Mouse (Mus musculus) lung, embryonic 14.5 days (tissue): Measurements from ENCODE around the gene Psmd9. TPM values are rescaled to one million over a fixed set of nuclear protein-coding genes. Genes with fewer than 3 reads are reported as not detected.

Experiments
- ATAC-seq: fragments of 200-750 bp; cut with Nextera tagmentation; 2 replicates; pipeline ENCODE4 v1.8.0; 2017; ENCODE audit warnings: mild to moderate bottlenecking, moderate TSS enrichment, moderate library complexity; ENCODE audit not compliant: insufficient read depth
- DNase-seq: peaks from one replicate; pipeline ENCODE4 v3.0.0-alpha.2; 2015
- H3K27ac ChIP-seq: fragments of 300-500 bp; sonication (generic); 2 replicates; pipeline ENCODE4 v1.5.1; 2014; ENCODE audit warnings: low read depth, mild to moderate bottlenecking, moderate library complexity
- H3K27me3 ChIP-seq: fragments of 300-500 bp; sonication (generic); 2 replicates; pipeline ENCODE4 v1.6.1; 2014; ENCODE audit warnings: low read length, control low read depth; ENCODE audit not compliant: insufficient read depth
- H3K36me3 ChIP-seq: fragments of 300-500 bp; sonication (generic); 2 replicates; pipeline ENCODE4 v1.6.1; 2014; ENCODE audit warnings: control low read depth; ENCODE audit not compliant: insufficient read depth
- H3K4me1 ChIP-seq: fragments of 300-500 bp; sonication (generic); 2 replicates; pipeline ENCODE4 v1.6.1; 2014; ENCODE audit warnings: antibody characterized with exemption, control low read depth; ENCODE audit not compliant: insufficient read depth
- H3K4me2 ChIP-seq: fragments of 300-500 bp; sonication (generic); 2 replicates; pipeline ENCODE4 v1.6.1; 2014; ENCODE audit warnings: mild to moderate bottlenecking
- H3K4me3 ChIP-seq: fragments of 300-500 bp; sonication (generic); 2 replicates; pipeline ENCODE4 v1.5.1; 2014; ENCODE audit warnings: low read depth, low read length
- H3K9ac ChIP-seq: fragments of 300-500 bp; sonication (generic); 2 replicates; pipeline ENCODE4 v1.6.1; 2014
- H3K9me3 ChIP-seq: fragments of 300-500 bp; sonication (generic); 2 replicates; pipeline ENCODE4 v1.6.1; 2016; ENCODE audit warnings: low read depth, low read length, control low read depth
- CTCF ChIP-seq: IDR thresholded peaks from 2 replicates; pipeline ENCODE4 v1.5.1; 2016; ENCODE audit warnings: antibody characterized with exemption, low read depth
- WGBS: fragments of 180-500 bp; shearing (Covaris S2); extraction: QIAGEN DNeasy Blood & Tissue Kit; methylation state at CpG from one replicate; pipeline ENCODE4 v1.1.7; 2014; 5-methylcytosine and 5-hydroxymethylcytosine counted together
- polyA plus RNA-seq: library from polyadenylated mRNA; unstranded; fragments of >200 nt; fragmentation: Nextera tagmentation; extraction: Ambion mirVana; gene quantifications from 2 replicates; pipeline ENCODE4 v1.2.1, GENCODE M21; 2014

Psmd9 gene
- polyA plus RNA-seq, 1 experiment from 2014 or later: 81.7 TPM

- peaks cover 44% of the 10 kb centered on the region for H3K4me1 ChIP-seq
- peaks cover 17% of the 10 kb centered on the region; the same call in 1 of the 2 replicates for H3K36me3 ChIP-seq
- H3K27ac ChIP-seq: peak overlapping the region; percentile 100
- DNase-seq (peak; percentile 92), ATAC-seq (0 out of 2 replicates have a peak, but pooled peaks have one; percentile 5)
- peak overlapping the region; percentile 100 for H3K4me2 ChIP-seq
- peak overlapping the region; percentile 99 for H3K9ac ChIP-seq
- H3K4me3 ChIP-seq: peak overlapping the region; percentile 92
- 3% methylated on average over 20 of the region's 20 CpGs for WGBS
- no peaks in the 10 kb centered on the region for H3K27me3 ChIP-seq
- TF ChIP-seq CTCF: no peak
- H3K9me3 ChIP-seq: no peaks in the 10 kb centered on the region
Observed at GRCm38 (mm10) chr5:123137044-123137909, 31.9 kb upstream of the Psmd9 start.

DNA sequence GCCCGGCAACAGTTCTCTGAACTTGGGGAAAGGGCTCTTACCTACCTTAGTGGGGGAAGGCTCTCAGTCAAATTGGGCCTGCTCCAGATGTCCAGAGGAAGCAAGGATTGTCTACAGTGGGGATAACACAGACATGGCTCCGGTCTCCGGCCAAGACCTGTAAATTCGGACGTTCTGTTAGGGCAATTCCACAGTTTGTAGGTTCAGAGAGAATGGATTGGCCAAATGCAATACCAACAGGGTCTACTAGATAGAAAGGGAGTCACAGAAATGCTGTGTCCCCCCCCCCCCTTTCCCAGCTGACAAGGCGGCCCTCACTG lies 31.3 kb upstream of the Psmd9 start:
- peaks cover 44% of the 10 kb centered on the region for H3K4me1 ChIP-seq

GRCm38 (mm10) chr5:123138230-123138911 lies 30.8 kb upstream of the Psmd9 start:
- peak overlapping the region; percentile 100 for H3K4me2 ChIP-seq
- TF ChIP-seq CTCF: peak; percentile 41
- no peaks in the 10 kb centered on the region for H3K27me3 ChIP-seq
- DNase-seq (peak; percentile 84), ATAC-seq (peak; percentile 38)
- peak overlapping the region; percentile 99 for H3K9ac ChIP-seq
- peak overlapping the region; percentile 100 for H3K27ac ChIP-seq
- peak overlapping the region; percentile 92 for H3K4me3 ChIP-seq
- H3K9me3 ChIP-seq: no peaks in the 10 kb centered on the region
- peaks cover 17% of the 10 kb centered on the region; the same call in 1 of the 2 replicates for H3K36me3 ChIP-seq
- WGBS: under 1% methylated on average over 40 of the region's 40 CpGs
- peaks cover 41% of the 10 kb centered on the region for H3K4me1 ChIP-seq

More for the DNA sequence above, 31.3 kb upstream of the Psmd9 start:
- Histone ChIP-seq H3K4me2 (peak overlapping the region; percentile 100), H3K36me3 (peaks cover 17% of the 10 kb centered on the region; the same call in 1 of the 2 replicates), H3K9me3 (no peaks in the 10 kb centered on the region), H3K27me3 (no peaks in the 10 kb centered on the region), H3K27ac (peak overlapping the region; percentile 100), H3K4me3 (peak overlapping the region; percentile 92), H3K9ac (peak overlapping the region; percentile 99)
- DNase-seq: no peak
- no peak for ATAC-seq
- 2% methylated on average over 6 of the region's 6 CpGs for whole genome bisulfite sequencing
- TF ChIP-seq CTCF: no peak

DNA sequence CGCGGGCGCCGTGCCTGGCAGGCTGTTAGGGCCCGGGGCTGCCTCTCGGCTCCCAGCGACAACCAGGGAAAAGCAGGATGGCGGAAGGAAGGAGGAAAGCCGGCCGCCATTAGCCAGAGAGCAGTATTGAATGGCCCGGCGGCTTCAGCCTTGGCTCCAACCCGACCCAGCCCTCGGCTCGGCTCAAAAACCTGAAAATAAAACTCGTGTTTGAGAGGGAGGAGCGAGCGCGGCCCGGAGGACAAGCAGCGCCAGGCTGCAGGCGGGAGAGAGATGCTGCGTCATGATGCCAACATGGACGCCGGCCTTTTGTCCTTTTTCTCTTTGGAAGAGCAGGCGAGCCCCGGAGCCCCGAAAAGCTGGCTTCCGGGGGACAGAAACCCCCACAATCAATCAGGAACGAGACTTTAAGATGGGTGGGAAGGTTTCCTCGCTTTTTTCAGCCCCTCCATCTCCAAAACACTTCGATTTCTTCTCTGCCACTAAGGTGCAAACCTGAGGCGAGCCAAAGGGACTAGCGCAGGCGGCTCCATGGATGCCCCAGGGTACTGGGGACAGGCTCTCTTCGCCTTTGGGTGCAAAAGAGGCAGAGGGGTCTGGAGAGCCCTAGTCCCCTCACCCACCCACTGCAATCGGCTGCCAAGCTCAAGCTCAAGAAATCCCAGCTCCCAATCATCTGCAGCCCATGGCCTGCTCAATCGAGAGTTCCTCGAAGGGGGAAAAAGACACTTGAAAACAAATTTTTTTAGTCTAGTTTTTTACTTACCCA lies 30.1 kb upstream of the Psmd9 start:
- H3K9me3 ChIP-seq: no peaks in the 10 kb centered on the region
- H3K27ac ChIP-seq: peak overlapping the region; percentile 100
- peaks cover 37% of the 10 kb centered on the region for H3K4me1 ChIP-seq
- peak overlapping the region; percentile 99 for H3K9ac ChIP-seq
- no peak for ATAC-seq
- H3K4me2 ChIP-seq: peak overlapping the region; percentile 100
- DNase-seq: peak; percentile 88
- no peak for TF ChIP-seq CTCF
- H3K4me3 ChIP-seq: peak overlapping the region; percentile 92
- no peaks in the 10 kb centered on the region for H3K27me3 ChIP-seq
- whole genome bisulfite sequencing: 1% methylated on average over 39 of the region's 39 CpGs
- peaks cover 12% of the 10 kb centered on the region; the same call in 1 of the 2 replicates for H3K36me3 ChIP-seq

GRCm38 (mm10) chr5:123139722-123140627 lies 29.2 kb upstream of the Psmd9 start:
- Histone ChIP-seq H3K4me2 (peak overlapping the region; percentile 100), H3K4me1 (peaks cover 37% of the 10 kb centered on the region), H3K36me3 (peaks cover 19% of the 10 kb centered on the region; the same call in 1 of the 2 replicates), H3K9me3 (no peaks in the 10 kb centered on the region), H3K9ac (peak overlapping the region; percentile 99), H3K4me3 (peak overlapping the region; percentile 92), H3K27ac (peak overlapping the region; percentile 100), H3K27me3 (no peaks in the 10 kb centered on the region)
- WGBS: under 1% methylated on average over 28 of the region's 28 CpGs
- DNase-seq (peak; percentile 58), ATAC-seq (no peak)
- no peak for TF ChIP-seq CTCF
